Mouse (Mus musculus) intestine, postnatal 0 days (tissue): ENCODE results near the gene Cox7a1. TPM values are rescaled to one million over a fixed set of nuclear protein-coding genes. Genes with fewer than 3 reads are reported as not detected.

ENCODE experiments used
- ATAC-seq: fragments of 200-750 bp; cut with Nextera tagmentation; 2 replicates; pipeline ENCODE4 v1.8.0; 2017; ENCODE audit warnings: mild to moderate bottlenecking, moderate TSS enrichment, moderate library complexity
- H3K27ac ChIP-seq: fragments of 300-500 bp; sonication (generic); 2 replicates; pipeline ENCODE4 v1.5.1; 2014; ENCODE audit warnings: mild to moderate bottlenecking, low read depth, low read length, moderate library complexity
- H3K27me3 ChIP-seq: fragments of 300-500 bp; sonication (generic); replicated peaks from 2 replicates; pipeline ENCODE4 v1.6.1; 2014; ENCODE audit warnings: low read length, mixed read lengths; ENCODE audit not compliant: control insufficient read depth, insufficient read depth
- H3K36me3 ChIP-seq: fragments of 300-500 bp; sonication (generic); 2 replicates; pipeline ENCODE4 v1.6.1; 2014; ENCODE audit warnings: mild to moderate bottlenecking, moderate library complexity; ENCODE audit not compliant: control insufficient read depth, insufficient read depth
- H3K4me1 ChIP-seq: fragments of 300-500 bp; sonication (generic); replicated peaks from 2 replicates; pipeline ENCODE4 v1.6.1; 2014; ENCODE audit warnings: antibody characterized with exemption, low read length, mixed read lengths; ENCODE audit not compliant: control insufficient read depth, insufficient read depth
- H3K4me2 ChIP-seq: fragments of 300-500 bp; sonication (generic); replicated peaks from 2 replicates; pipeline ENCODE4 v1.6.1; 2014; ENCODE audit warnings: low read depth, mild to moderate bottlenecking, moderate library complexity
- H3K4me3 ChIP-seq: fragments of 300-500 bp; sonication (generic); 2 replicates; pipeline ENCODE4 v1.5.1; 2014; ENCODE audit warnings: low read depth, low read length
- H3K9ac ChIP-seq: fragments of 300-500 bp; sonication (generic); 2 replicates; pipeline ENCODE4 v1.6.1; 2014; ENCODE audit warnings: mild to moderate bottlenecking, low read depth, low read length
- H3K9me3 ChIP-seq: fragments of 300-500 bp; sonication (generic); 2 replicates; pipeline ENCODE4 v1.6.1; 2016; ENCODE audit warnings: mixed run types; ENCODE audit not compliant: control insufficient read depth
- CTCF ChIP-seq: sonication (generic); IDR thresholded peaks from 2 replicates; pipeline ENCODE4 v1.5.1; 2016; ENCODE audit warnings: low read depth, mild to moderate bottlenecking, control low read depth, antibody characterized with exemption, moderate library complexity
- WGBS: fragments of 180-500 bp; shearing (Covaris S2); extraction: QIAGEN DNeasy Blood & Tissue Kit; methylation state at CpG from one replicate; pipeline ENCODE4 v1.1.7; 2014; 5-methylcytosine and 5-hydroxymethylcytosine counted together
- polyA plus RNA-seq: library from polyadenylated mRNA; unstranded; fragments of >200 nt; fragmentation: Nextera tagmentation; extraction: Ambion mirVana; gene quantifications from 2 replicates; pipeline ENCODE4 v1.2.1, GENCODE M21; 2015

Cox7a1 gene
- polyA plus RNA-seq, 1 experiment from 2014 or later: 60.2 TPM

- no peak for ATAC-seq
- Histone ChIP-seq H3K36me3 (no peaks in the 10 kb centered on the region), H3K9me3 (no peaks in the 10 kb centered on the region), H3K4me1 (no peaks in the 10 kb centered on the region), H3K4me2 (no peak overlapping the region), H3K4me3 (no peak overlapping the region), H3K27ac (no peak overlapping the region), H3K27me3 (no peaks in the 10 kb centered on the region), H3K9ac (no peak overlapping the region)
- TF ChIP-seq CTCF: no peak
- WGBS: 57% methylated on average over 3 of the region's 3 CpGs
These were observed 29.9 kb downstream of the Cox7a1 start for GRCm38 (mm10) chr7:30213881-30214280.

GRCm38 (mm10) chr7:30215875-30216274, 31.9 kb downstream of the Cox7a1 start:
- ATAC-seq: no peak
- WGBS: 91% methylated on average over 3 of the region's 3 CpGs
- Histone ChIP-seq H3K27ac (no peak overlapping the region), H3K9ac (no peak overlapping the region), H3K4me2 (no peak overlapping the region), H3K9me3 (no peaks in the 10 kb centered on the region), H3K36me3 (no peaks in the 10 kb centered on the region), H3K4me1 (0 out of 2 replicates have a peak, but pooled peaks cover 6% of the 10 kb centered on the region), H3K4me3 (no peak overlapping the region), H3K27me3 (no peaks in the 10 kb centered on the region)
- no peak for TF ChIP-seq CTCF

GRCm38 (mm10) chr7:30216723-30217151, 32.8 kb downstream of the Cox7a1 start:
- H3K36me3 ChIP-seq: no peaks in the 10 kb centered on the region
- H3K4me1 ChIP-seq: 0 out of 2 replicates have a peak, but pooled peaks cover 6% of the 10 kb centered on the region
- peak; percentile 41 for ATAC-seq
- under 1% methylated on average over 15 of the region's 16 CpGs for WGBS
- H3K4me3 ChIP-seq: no peak overlapping the region
- TF ChIP-seq CTCF: peak; percentile 98
- peak overlapping the region; percentile 51 for H3K4me2 ChIP-seq
- H3K9me3 ChIP-seq: no peaks in the 10 kb centered on the region
- no peak overlapping the region for H3K27ac ChIP-seq
- H3K9ac ChIP-seq: no peak overlapping the region
- H3K27me3 ChIP-seq: no peaks in the 10 kb centered on the region

GRCm38 (mm10) chr7:30217277-30217676, 33.3 kb downstream of the Cox7a1 start:
- Histone ChIP-seq H3K4me2 (no peak overlapping the region), H3K4me1 (0 out of 2 replicates have a peak, but pooled peaks cover 6% of the 10 kb centered on the region), H3K4me3 (no peak overlapping the region), H3K9me3 (no peaks in the 10 kb centered on the region), H3K36me3 (no peaks in the 10 kb centered on the region), H3K27ac (no peak overlapping the region), H3K27me3 (no peaks in the 10 kb centered on the region), H3K9ac (no peak overlapping the region)
- TF ChIP-seq CTCF: no peak
- 79% methylated on average over 2 of the region's 2 CpGs for whole genome bisulfite sequencing
- ATAC-seq: no peak

GRCm38 (mm10) chr7:30219293-30220007, 35.5 kb downstream of the Cox7a1 start:
- Histone ChIP-seq H3K4me2 (peak overlapping the region; percentile 94), H3K27ac (peak overlapping the region; percentile 70), H3K9me3 (no peaks in the 10 kb centered on the region), H3K9ac (peak overlapping the region; percentile 50), H3K27me3 (no peaks in the 10 kb centered on the region), H3K4me1 (0 out of 2 replicates have a peak, but pooled peaks cover 6% of the 10 kb centered on the region), H3K4me3 (peak overlapping the region; percentile 50), H3K36me3 (peaks cover 9% of the 10 kb centered on the region; the same call in 1 of the 2 replicates)
- ATAC-seq: peak; percentile 62
- WGBS: 2% methylated on average over 16 of the region's 16 CpGs
- no peak for TF ChIP-seq CTCF

GRCm38 (mm10) chr7:30220008-30220356, 36.0 kb downstream of the Cox7a1 start:
- no peak for TF ChIP-seq CTCF
- Histone ChIP-seq H3K27me3 (no peaks in the 10 kb centered on the region), H3K36me3 (peaks cover 13% of the 10 kb centered on the region), H3K9ac (peak overlapping the region; percentile 50), H3K9me3 (no peaks in the 10 kb centered on the region), H3K4me3 (peak overlapping the region; percentile 50), H3K4me2 (peak overlapping the region; percentile 94), H3K4me1 (0 out of 2 replicates have a peak, but pooled peaks cover 6% of the 10 kb centered on the region), H3K27ac (peak overlapping the region; percentile 70)
- WGBS: 13% methylated on average over 11 of the region's 11 CpGs
- ATAC-seq: peak; percentile 79
